Mouse (Mus musculus): ENCODE measurements around the gene G6pc3. TPM values are rescaled to one million over a fixed set of nuclear protein-coding genes. Genes with fewer than 3 reads are reported as not detected.

Gene G6pc3
- polyA plus RNA-seq, 1 experiment from 2014 or later = 24.4 TPM

GRCm38 (mm10) chr11:102199856-102200255 lies 10.4 kb downstream of the G6pc3 start:
- no peak for ATAC-seq (replicated peaks; ENCODE audit: extremely low read depth, insufficient read depth, low FRiP score)
- H3K4me3 ChIP-seq (ENCODE audit: low read length) = no peak overlapping the region
- no peaks in the 10 kb centered on the region for H3K27me3 ChIP-seq (ENCODE audit: control insufficient read depth, insufficient read depth, low read length)
- peaks cover 10% of the 10 kb centered on the region; the same call in 1 of the 2 replicates for H3K4me1 ChIP-seq (ENCODE audit: control insufficient read depth, insufficient read depth, low read length)
- 59% methylated on average over 9 of the region's 9 CpGs for WGBS
- no peak overlapping the region for H3K4me2 ChIP-seq (ENCODE audit: low read depth, low read length)
- no peaks in the 10 kb centered on the region for H3K9me3 ChIP-seq (replicated peaks; ENCODE audit: control insufficient read depth, low read length)
- peaks cover 67% of the 10 kb centered on the region for H3K36me3 ChIP-seq (ENCODE audit: control insufficient read depth, insufficient read depth)
- H3K27ac ChIP-seq (ENCODE audit: low read length) = no peak overlapping the region
- H3K9ac ChIP-seq (ENCODE audit: low read length) = no peak overlapping the region

GRCm38 (mm10) chr11:102201408-102201821 lies 12.0 kb downstream of the G6pc3 start:
- Histone ChIP-seq H3K4me2 (ENCODE audit: low read depth, low read length) (no peak overlapping the region), H3K27me3 (ENCODE audit: control insufficient read depth, insufficient read depth, low read length) (no peaks in the 10 kb centered on the region), H3K9me3 (replicated peaks; ENCODE audit: control insufficient read depth, low read length) (no peaks in the 10 kb centered on the region), H3K4me1 (ENCODE audit: control insufficient read depth, insufficient read depth, low read length) (peaks cover 15% of the 10 kb centered on the region; the same call in 1 of the 2 replicates), H3K36me3 (ENCODE audit: control insufficient read depth, insufficient read depth) (peaks cover 60% of the 10 kb centered on the region), H3K27ac (ENCODE audit: low read length) (no peak overlapping the region), H3K9ac (ENCODE audit: low read length) (no peak overlapping the region), H3K4me3 (ENCODE audit: low read length) (no peak overlapping the region)
- ATAC-seq (replicated peaks; ENCODE audit: extremely low read depth, insufficient read depth, low FRiP score) = no peak
- 76% methylated on average over 12 of the region's 12 CpGs for WGBS

- peaks cover 59% of the 10 kb centered on the region for H3K4me1 ChIP-seq (ENCODE audit: control insufficient read depth, insufficient read depth, low read length)
- no peak overlapping the region for H3K4me2 ChIP-seq (ENCODE audit: low read depth, low read length)
- no peak overlapping the region for H3K4me3 ChIP-seq (ENCODE audit: low read length)
- peaks cover 26% of the 10 kb centered on the region for H3K36me3 ChIP-seq (ENCODE audit: control insufficient read depth, insufficient read depth)
- H3K9me3 ChIP-seq (replicated peaks; ENCODE audit: control insufficient read depth, low read length) = no peaks in the 10 kb centered on the region
- no peak for ATAC-seq (replicated peaks; ENCODE audit: extremely low read depth, insufficient read depth, low FRiP score)
- H3K27ac ChIP-seq (ENCODE audit: low read length) = no peak overlapping the region
- H3K9ac ChIP-seq (ENCODE audit: low read length) = peak overlapping the region; percentile 25; the same call in 1 of the 2 replicates
- WGBS = 70% methylated on average over 30 of the region's 30 CpGs
- H3K27me3 ChIP-seq (ENCODE audit: control insufficient read depth, insufficient read depth, low read length) = no peaks in the 10 kb centered on the region
Measured at GRCm38 (mm10) chr11:102206481-102206880, 17.1 kb downstream of the G6pc3 start.

- Histone ChIP-seq H3K36me3 (ENCODE audit: control insufficient read depth, insufficient read depth) (peaks cover 18% of the 10 kb centered on the region), H3K4me2 (ENCODE audit: low read depth, low read length) (peak overlapping the region; percentile 39; the same call in 1 of the 2 replicates), H3K4me3 (ENCODE audit: low read length) (no peak overlapping the region), H3K9me3 (replicated peaks; ENCODE audit: control insufficient read depth, low read length) (no peaks in the 10 kb centered on the region), H3K9ac (ENCODE audit: low read length) (peak overlapping the region; percentile 45), H3K27ac (ENCODE audit: low read length) (peak overlapping the region; percentile 58), H3K4me1 (ENCODE audit: control insufficient read depth, insufficient read depth, low read length) (peaks cover 74% of the 10 kb centered on the region), H3K27me3 (ENCODE audit: control insufficient read depth, insufficient read depth, low read length) (no peaks in the 10 kb centered on the region)
- no peak for ATAC-seq (replicated peaks; ENCODE audit: extremely low read depth, insufficient read depth, low FRiP score)
- 45% methylated on average over 11 of the region's 11 CpGs for WGBS
Measured at GRCm38 (mm10) chr11:102207825-102208777, 18.7 kb downstream of the G6pc3 start.

GRCm38 (mm10) chr11:102208846-102209245 lies 19.4 kb downstream of the G6pc3 start:
- no peak for ATAC-seq (replicated peaks; ENCODE audit: extremely low read depth, insufficient read depth, low FRiP score)
- Histone ChIP-seq H3K27ac (ENCODE audit: low read length) (peak overlapping the region; percentile 32), H3K36me3 (ENCODE audit: control insufficient read depth, insufficient read depth) (peaks cover 13% of the 10 kb centered on the region), H3K4me1 (ENCODE audit: control insufficient read depth, insufficient read depth, low read length) (peaks cover 80% of the 10 kb centered on the region), H3K4me2 (ENCODE audit: low read depth, low read length) (no peak overlapping the region), H3K9ac (ENCODE audit: low read length) (peak overlapping the region; percentile 20; the same call in 1 of the 2 replicates), H3K4me3 (ENCODE audit: low read length) (no peak overlapping the region), H3K27me3 (ENCODE audit: control insufficient read depth, insufficient read depth, low read length) (no peaks in the 10 kb centered on the region), H3K9me3 (replicated peaks; ENCODE audit: control insufficient read depth, low read length) (no peaks in the 10 kb centered on the region)
- whole genome bisulfite sequencing = 25% methylated on average over 4 of the region's 4 CpGs

GRCm38 (mm10) chr11:102209742-102210141 lies 20.3 kb downstream of the G6pc3 start:
- no peaks in the 10 kb centered on the region for H3K27me3 ChIP-seq (ENCODE audit: control insufficient read depth, insufficient read depth, low read length)
- WGBS = 24% methylated on average over 2 of the region's 2 CpGs
- H3K4me2 ChIP-seq (ENCODE audit: low read depth, low read length) = no peak overlapping the region
- ATAC-seq (replicated peaks; ENCODE audit: extremely low read depth, insufficient read depth, low FRiP score) = no peak
- peaks cover 80% of the 10 kb centered on the region for H3K4me1 ChIP-seq (ENCODE audit: control insufficient read depth, insufficient read depth, low read length)
- no peaks in the 10 kb centered on the region for H3K9me3 ChIP-seq (replicated peaks; ENCODE audit: control insufficient read depth, low read length)
- H3K4me3 ChIP-seq (ENCODE audit: low read length) = no peak overlapping the region
- peaks cover 9% of the 10 kb centered on the region for H3K36me3 ChIP-seq (ENCODE audit: control insufficient read depth, insufficient read depth)
- H3K9ac ChIP-seq (ENCODE audit: low read length) = no peak overlapping the region
- H3K27ac ChIP-seq (ENCODE audit: low read length) = peak overlapping the region; percentile 1; the same call in 1 of the 2 replicates

GRCm38 (mm10) chr11:102210185-102210584 lies 20.8 kb downstream of the G6pc3 start:
- WGBS = 67% methylated on average over 3 of the region's 3 CpGs
- ATAC-seq (replicated peaks; ENCODE audit: extremely low read depth, insufficient read depth, low FRiP score) = no peak
- H3K27ac ChIP-seq (ENCODE audit: low read length) = no peak overlapping the region

GRCm38 (mm10) chr11:102211011-102211410 lies 21.6 kb downstream of the G6pc3 start:
- H3K4me2 ChIP-seq (ENCODE audit: low read depth, low read length) = no peak overlapping the region
- WGBS = 60% methylated on average over 5 of the region's 5 CpGs
- no peak for ATAC-seq (replicated peaks; ENCODE audit: extremely low read depth, insufficient read depth, low FRiP score)
- no peaks in the 10 kb centered on the region for H3K27me3 ChIP-seq (ENCODE audit: control insufficient read depth, insufficient read depth, low read length)
- H3K9me3 ChIP-seq (replicated peaks; ENCODE audit: control insufficient read depth, low read length) = no peaks in the 10 kb centered on the region
- no peak overlapping the region for H3K4me3 ChIP-seq (ENCODE audit: low read length)
- H3K4me1 ChIP-seq (ENCODE audit: control insufficient read depth, insufficient read depth, low read length) = peaks cover 88% of the 10 kb centered on the region
- H3K27ac ChIP-seq (ENCODE audit: low read length) = peak overlapping the region; percentile 70
- peaks cover 8% of the 10 kb centered on the region for H3K36me3 ChIP-seq (ENCODE audit: control insufficient read depth, insufficient read depth)
- H3K9ac ChIP-seq (ENCODE audit: low read length) = peak overlapping the region; percentile 35; the same call in 1 of the 2 replicates

More at GRCm38 (mm10) chr11:102210185-102210584, 20.8 kb downstream of the G6pc3 start:
- peaks cover 9% of the 10 kb centered on the region for H3K36me3 ChIP-seq (ENCODE audit: control insufficient read depth, insufficient read depth)
- no peak overlapping the region for H3K4me3 ChIP-seq (ENCODE audit: low read length)
- no peak overlapping the region for H3K4me2 ChIP-seq (ENCODE audit: low read depth, low read length)
- peaks cover 80% of the 10 kb centered on the region for H3K4me1 ChIP-seq (ENCODE audit: control insufficient read depth, insufficient read depth, low read length)
- H3K27me3 ChIP-seq (ENCODE audit: control insufficient read depth, insufficient read depth, low read length) = no peaks in the 10 kb centered on the region
- no peaks in the 10 kb centered on the region for H3K9me3 ChIP-seq (replicated peaks; ENCODE audit: control insufficient read depth, low read length)
- H3K9ac ChIP-seq (ENCODE audit: low read length) = no peak overlapping the region

- Histone ChIP-seq H3K9ac (ENCODE audit: low read length) (no peak overlapping the region), H3K4me2 (ENCODE audit: low read depth, low read length) (peak overlapping the region; percentile 33), H3K4me1 (ENCODE audit: control insufficient read depth, insufficient read depth, low read length) (peaks cover 89% of the 10 kb centered on the region), H3K9me3 (replicated peaks; ENCODE audit: control insufficient read depth, low read length) (no peaks in the 10 kb centered on the region), H3K36me3 (ENCODE audit: control insufficient read depth, insufficient read depth) (no peaks in the 10 kb centered on the region), H3K27ac (ENCODE audit: low read length) (peak overlapping the region; percentile 70), H3K27me3 (ENCODE audit: control insufficient read depth, insufficient read depth, low read length) (no peaks in the 10 kb centered on the region), H3K4me3 (ENCODE audit: low read length) (peak overlapping the region; percentile 2; the same call in 1 of the 2 replicates)
- no peak for ATAC-seq (replicated peaks; ENCODE audit: extremely low read depth, insufficient read depth, low FRiP score)
- WGBS = 36% methylated on average over 18 of the region's 18 CpGs
Measured at GRCm38 (mm10) chr11:102211936-102212341, 22.5 kb downstream of the G6pc3 start.
